Mouse (Mus musculus) cerebellum, adult 2 months (tissue): Measurements from ENCODE around the gene Polr2g. TPM values are rescaled to one million over a fixed set of nuclear protein-coding genes. Genes with fewer than 3 reads are reported as not detected.

Experiments
- DNase-seq, 2 experiments: peaks; one replicate each; pipeline ENCODE4 v3.0.0; 2021
- H3K27ac ChIP-seq: fragments of 200-500 bp; 2 replicates; pipeline ENCODE4 v1.5.1; 2012; ENCODE audit warnings: low read length, control low read depth, inconsistent platforms; ENCODE audit not compliant: insufficient read depth
- H3K27me3 ChIP-seq: fragments of 200-500 bp; 2 replicates; pipeline ENCODE4 v1.6.1; 2012; ENCODE audit warnings: inconsistent platforms, mild to moderate bottlenecking, low read length, moderate library complexity; ENCODE audit not compliant: control insufficient read depth, insufficient read depth
- H3K4me1 ChIP-seq: fragments of 200-500 bp; 2 replicates; pipeline ENCODE4 v1.6.1; 2011; ENCODE audit warnings: low read length; ENCODE audit not compliant: control insufficient read depth, insufficient read depth
- H3K4me3 ChIP-seq: fragments of 200-500 bp; replicated peaks from 2 replicates; pipeline ENCODE3; 2011; ENCODE audit warnings: mild to moderate bottlenecking, low read depth, low read length, control low read depth; ENCODE audit not compliant: insufficient read depth
- CTCF ChIP-seq: fragments of 200-500 bp; IDR thresholded peaks from 2 replicates; pipeline ENCODE4 v1.5.1; 2011; ENCODE audit warnings: low read depth, mild to moderate bottlenecking, control low read depth, low read length, moderate library complexity, borderline replicate concordance; ENCODE audit not compliant: insufficient read depth
- POLR2A ChIP-seq: fragments of 200-500 bp; IDR thresholded peaks from 2 replicates; pipeline ENCODE4 v1.6.1; 2011; ENCODE audit warnings: low read length, control low read depth, borderline replicate concordance; ENCODE audit not compliant: insufficient read depth
- WGBS: fragments of 180-500 bp; shearing (Covaris S2); methylation state at CpG from one replicate; pipeline ENCODE4 v1.1.7; 2018; 5-methylcytosine and 5-hydroxymethylcytosine counted together
- polyA plus RNA-seq: library from polyadenylated mRNA; depleted of rRNA; stranded (reverse); fragments of >200 nt; gene quantifications from 2 replicates; pipeline ENCODE4 v1.2.3, GENCODE M21; 2012

The Polr2g gene
- polyA plus RNA-seq, 1 experiment, result 155 TPM

- TF ChIP-seq POLR2A (peak; percentile 45; the same call in 1 of the 2 replicates), CTCF (no peak; the same call in 1 of the 2 replicates)
- Histone ChIP-seq H3K4me3 (peak within 1 kb of the TSS; percentile 91), H3K4me1 (peaks cover 3% of the 10 kb centered on the region; the same call in 1 of the 2 replicates), H3K27ac (no peak within 1 kb of the TSS), H3K27me3 (no peaks in the 10 kb centered on the region)
- DNase-seq, result peak; percentile 90 to 95
- under 1% methylated on average over 32 of the region's 32 CpGs for WGBS
These were observed 12.2 kb downstream of the Polr2g start, which contains the start of gene Taf6l for GRCm38 (mm10) chr19:8786008-8786781. Gene Taf6l, minus strand, starts transcription at chr19:8786417.

GRCm38 (mm10) chr19:8774951-8775421, 23.4 kb downstream of the Polr2g start:
- Histone ChIP-seq H3K27me3 (no peaks in the 10 kb centered on the region), H3K4me3 (peak overlapping the region; percentile 94), H3K27ac (peak overlapping the region; percentile 93), H3K4me1 (peaks cover 4% of the 10 kb centered on the region)
- TF ChIP-seq POLR2A (no peak), CTCF (no peak)
- no peak for DNase-seq
- 2% methylated on average over 20 of the region's 20 CpGs for WGBS

DNA sequence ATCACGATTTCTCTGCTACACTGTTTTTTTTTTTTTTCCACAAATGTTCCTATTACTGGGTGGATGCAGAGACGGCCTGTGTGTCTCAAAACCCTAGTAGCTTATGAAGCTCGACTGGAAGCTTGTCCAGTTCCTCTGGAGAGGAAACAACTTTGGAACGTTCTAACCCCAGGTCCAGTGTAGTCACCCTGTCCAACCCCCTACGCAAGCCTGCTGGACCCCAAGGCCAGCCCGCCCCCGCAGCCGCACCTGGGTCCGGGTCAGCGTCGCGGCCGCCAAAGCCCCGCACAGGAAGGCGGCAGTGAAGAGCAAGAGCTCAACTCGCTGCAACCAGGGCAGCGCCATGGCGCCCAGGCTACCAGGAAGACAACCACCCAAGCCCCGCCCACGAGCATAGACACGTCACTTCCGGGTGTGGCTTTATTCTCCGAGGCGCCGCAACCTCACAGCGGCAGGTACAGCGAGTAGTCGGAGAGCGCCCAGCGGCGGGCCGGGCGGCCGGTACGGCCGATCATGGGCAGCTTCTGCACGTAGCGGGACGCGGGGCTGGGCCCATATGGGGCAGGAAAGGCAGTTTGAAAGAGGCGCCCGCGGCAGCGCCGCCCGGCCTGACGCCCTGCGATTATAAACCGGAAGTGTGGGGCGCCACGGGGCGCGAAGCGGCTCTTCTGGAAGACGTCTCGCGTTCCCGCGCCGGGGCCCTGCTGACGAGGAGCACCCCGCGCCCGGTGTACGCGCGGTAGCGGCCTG, 24.1 kb downstream of the Polr2g start, which contains the start of gene Tmem179b:
Tmem179b (minus strand) TSS at position 382 of the 750 bp plus-strand sequence.
- peak; percentile 96 to 98 for DNase-seq
- WGBS, result under 1% methylated on average over 68 of the region's 68 CpGs
- TF ChIP-seq POLR2A (peak; percentile 95), CTCF (no peak)
- peak within 1 kb of the TSS; percentile 93 for H3K27ac ChIP-seq
- H3K4me1 ChIP-seq, result peaks cover 4% of the 10 kb centered on the region
- no peaks in the 10 kb centered on the region for H3K27me3 ChIP-seq
- H3K4me3 ChIP-seq, result peak within 1 kb of the TSS; percentile 94

- TF ChIP-seq CTCF, result no peak
- TF ChIP-seq POLR2A, result no peak
- peak overlapping the region; percentile 22 for H3K4me3 ChIP-seq
- H3K27ac ChIP-seq, result no peak overlapping the region
- 44% methylated on average over 6 of the region's 6 CpGs for WGBS
- no peaks in the 10 kb centered on the region for H3K27me3 ChIP-seq
- peaks cover 4% of the 10 kb centered on the region for H3K4me1 ChIP-seq
- no peak for DNase-seq
These were observed 25.0 kb downstream of the Polr2g start for GRCm38 (mm10) chr19:8773409-8773808.

DNA sequence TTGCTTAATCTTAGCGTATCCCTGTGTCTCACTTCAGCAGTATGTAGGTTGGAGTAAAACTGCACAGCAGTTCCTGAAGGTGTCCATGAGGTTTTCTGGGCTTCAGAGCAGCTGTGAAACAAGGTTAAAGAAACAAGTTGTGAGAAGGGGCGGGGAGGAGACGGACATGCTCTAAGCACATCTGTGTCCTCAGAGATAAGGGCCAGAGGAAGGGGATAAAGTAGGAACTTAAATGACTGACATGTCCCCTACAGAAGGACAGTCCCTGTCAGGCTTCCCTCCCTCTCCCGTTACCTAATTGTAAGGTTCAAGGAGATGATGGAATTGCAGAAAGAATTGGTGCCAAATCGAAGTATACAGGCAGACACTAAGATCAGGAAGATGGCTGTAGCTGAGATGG, 25.4 kb downstream of the Polr2g start:
- Histone ChIP-seq H3K27ac (no peak overlapping the region), H3K27me3 (no peaks in the 10 kb centered on the region), H3K4me1 (peaks cover 4% of the 10 kb centered on the region), H3K4me3 (no peak overlapping the region)
- DNase-seq, result no peak
- WGBS, result 73% methylated on average over 5 of the region's 5 CpGs
- TF ChIP-seq CTCF (no peak), POLR2A (no peak)

GRCm38 (mm10) chr19:8770567-8771270, 27.7 kb downstream of the Polr2g start, which contains the start of gene Tmem223:
Gene Tmem223, plus strand, starts transcription at chr19:8770996.
- peak; percentile 81 to 83 for DNase-seq
- no peaks in the 10 kb centered on the region for H3K27me3 ChIP-seq
- H3K4me1 ChIP-seq, result peaks cover 4% of the 10 kb centered on the region
- WGBS, result 14% methylated on average over 29 of the region's 29 CpGs
- peak within 1 kb of the TSS; percentile 97 for H3K4me3 ChIP-seq
- peak; percentile 93 for TF ChIP-seq POLR2A
- TF ChIP-seq CTCF, result no peak
- H3K27ac ChIP-seq, result peak within 1 kb of the TSS; percentile 89

DNA sequence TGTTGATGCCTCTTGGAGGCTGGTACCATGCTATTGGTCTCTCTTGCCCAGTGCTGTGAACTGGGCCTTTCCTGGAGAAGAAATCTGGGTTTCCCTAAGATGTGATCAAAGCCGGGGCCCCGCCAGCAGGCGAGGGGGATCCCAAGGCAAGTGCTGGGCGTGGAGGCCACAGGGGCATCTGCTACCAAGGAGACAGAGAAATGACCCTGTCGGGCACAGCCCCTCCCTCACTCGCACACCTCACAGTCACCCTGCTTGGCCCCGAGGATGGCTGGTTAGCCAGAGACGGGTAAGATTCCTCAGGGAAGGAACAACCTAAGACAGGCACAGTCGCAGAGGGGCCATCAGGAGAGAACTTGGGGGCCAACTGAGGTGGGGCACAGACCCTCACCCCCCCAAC, 32.8 kb downstream of the Polr2g start:
- H3K27ac ChIP-seq, result no peak overlapping the region
- TF ChIP-seq CTCF (no peak), POLR2A (no peak)
- DNase-seq, result no peak
- 96% methylated on average over 9 of the region's 9 CpGs for WGBS
- H3K4me1 ChIP-seq, result no peaks in the 10 kb centered on the region
- no peak overlapping the region for H3K4me3 ChIP-seq
- no peaks in the 10 kb centered on the region for H3K27me3 ChIP-seq
